Mouse (Mus musculus) testis, postnatal 14 days (tissue): ENCODE measurements at regions not wholly inside any gene's neighbourhood (a gene's known extent, or its start where the extent isn't known, plus 50 kb on each side); places are given as distances from the start of the nearest gene placed in this dataset.
A peak's percentile ranks its signal among the peaks of the same experiment; 100 is the strongest.
"Not testable (repeated sequence)": the region's sequence is repeated elsewhere in the genome, so short reads cannot be mapped to it uniquely, and the experiment has no call there.

Experiments used
- DNase-seq: peaks from one replicate; pipeline ENCODE4 v3.0.0; 2021; ENCODE audit warnings: low spot score

GRCm38 (mm10) chrX:170809909-170810308 lies 137.5 kb downstream of the Asmt start:
- DNase-seq = not testable (repeated sequence)

DNA sequence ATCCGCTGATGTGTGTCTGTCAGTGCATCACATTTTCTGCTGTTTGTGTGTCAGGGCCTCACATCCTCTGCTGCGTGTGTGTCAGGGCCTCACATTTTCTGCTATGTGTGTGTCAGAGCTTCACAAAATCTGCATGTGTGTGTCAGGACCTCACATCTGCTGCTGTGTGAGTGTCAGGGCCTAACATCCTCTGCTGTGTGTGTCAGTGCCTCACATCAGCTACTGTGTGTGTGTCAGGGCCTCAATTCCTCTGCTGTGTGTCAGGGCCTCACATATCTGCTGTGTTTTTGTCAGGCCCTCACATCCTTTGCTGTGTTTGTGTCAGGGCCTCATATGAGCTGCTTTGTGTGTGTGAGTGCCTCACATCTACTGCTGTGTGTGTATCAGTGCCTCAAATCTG lies 142.9 kb downstream of the Asmt start:
- no peak for DNase-seq

GRCm38 (mm10) chrX:170841108-170841507 lies 168.7 kb downstream of the Asmt start:
- DNase-seq = peak; percentile 3

GRCm38 (mm10) chrX:170841551-170841950 lies 169.1 kb downstream of the Asmt start:
- DNase-seq = not testable (repeated sequence)

DNA sequence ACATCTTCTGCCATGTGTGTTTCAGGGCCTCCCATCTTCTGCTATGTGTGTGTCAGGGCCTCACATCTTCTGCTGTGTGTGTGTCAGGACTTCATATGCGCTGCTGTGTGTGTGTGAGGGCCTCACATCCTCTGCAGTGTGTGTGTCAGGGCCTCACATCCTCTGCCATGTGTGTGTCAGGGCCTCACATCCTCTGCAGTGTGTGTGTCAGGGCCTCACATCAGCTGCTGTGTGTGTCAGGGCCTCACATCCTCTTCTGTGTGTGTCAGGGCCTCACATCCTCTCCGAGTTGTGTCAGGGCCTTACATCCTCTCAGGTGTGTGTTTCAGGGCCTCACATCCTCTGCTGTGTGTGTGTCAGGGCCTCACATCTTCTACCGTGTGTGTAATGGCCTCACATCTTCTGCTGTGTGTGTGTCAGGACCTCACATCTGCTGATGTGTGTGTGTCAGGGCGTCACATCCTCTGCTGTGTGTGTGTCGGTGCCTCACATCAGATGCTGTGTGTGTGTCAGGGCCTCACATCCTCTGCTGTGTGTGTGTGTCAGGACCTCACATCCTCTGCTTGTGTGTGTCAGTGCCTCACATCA lies 170.5 kb downstream of the Asmt start:
- peak; percentile 1 for DNase-seq

DNA sequence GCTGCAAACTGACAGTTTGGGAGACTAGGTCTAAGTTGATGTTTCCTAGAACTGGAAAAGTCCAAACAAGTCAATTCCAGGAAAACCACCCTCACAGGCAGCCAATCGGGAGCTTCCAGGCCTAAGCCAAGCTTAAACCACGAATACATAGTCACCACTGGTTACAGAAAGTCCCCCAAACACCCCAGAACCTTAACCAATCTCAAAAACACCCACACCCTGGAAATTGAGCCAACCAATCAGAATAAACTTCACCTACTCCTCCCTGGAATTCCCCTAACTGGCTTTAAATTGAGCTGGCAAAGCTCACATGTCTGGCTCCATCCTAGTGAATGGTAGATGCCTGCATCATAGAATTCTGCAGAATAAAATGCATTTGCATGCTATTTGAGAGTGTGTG lies 204.2 kb downstream of the Asmt start:
- DNase-seq = not testable (repeated sequence)

DNA sequence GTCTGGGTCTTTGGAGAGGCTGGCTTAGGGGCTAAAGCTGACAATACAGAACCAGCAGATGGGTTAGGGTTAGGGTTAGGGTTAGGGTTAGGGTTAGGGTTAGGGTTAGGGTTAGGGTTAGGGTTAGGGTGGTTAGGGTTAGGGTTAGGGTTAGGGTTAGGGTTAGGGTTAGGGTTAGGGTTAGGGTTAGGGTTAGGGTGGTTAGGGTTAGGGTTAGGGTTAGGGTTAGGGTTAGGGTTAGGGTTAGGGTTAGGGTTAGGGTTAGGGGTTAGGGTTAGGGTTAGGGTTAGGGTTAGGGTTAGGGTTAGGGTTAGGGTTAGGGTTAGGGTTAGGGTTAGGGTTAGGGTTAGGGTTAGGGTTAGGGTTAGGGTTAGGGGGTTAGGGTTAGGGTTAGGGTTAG lies 208.4 kb downstream of the Asmt start:
- peak; percentile 6 for DNase-seq
